Mouse (Mus musculus) spleen, postnatal 36 days (tissue): ENCODE measurements around the gene Trpv1.

ENCODE experiments used
- DNase-seq, 2 experiments: peaks; one replicate each; pipeline ENCODE4 v3.0.0; 2022; ENCODE audit warnings: low spot score in 2 of 2, mixed read lengths in 1 of 2

Trpv1 gene

DNA sequence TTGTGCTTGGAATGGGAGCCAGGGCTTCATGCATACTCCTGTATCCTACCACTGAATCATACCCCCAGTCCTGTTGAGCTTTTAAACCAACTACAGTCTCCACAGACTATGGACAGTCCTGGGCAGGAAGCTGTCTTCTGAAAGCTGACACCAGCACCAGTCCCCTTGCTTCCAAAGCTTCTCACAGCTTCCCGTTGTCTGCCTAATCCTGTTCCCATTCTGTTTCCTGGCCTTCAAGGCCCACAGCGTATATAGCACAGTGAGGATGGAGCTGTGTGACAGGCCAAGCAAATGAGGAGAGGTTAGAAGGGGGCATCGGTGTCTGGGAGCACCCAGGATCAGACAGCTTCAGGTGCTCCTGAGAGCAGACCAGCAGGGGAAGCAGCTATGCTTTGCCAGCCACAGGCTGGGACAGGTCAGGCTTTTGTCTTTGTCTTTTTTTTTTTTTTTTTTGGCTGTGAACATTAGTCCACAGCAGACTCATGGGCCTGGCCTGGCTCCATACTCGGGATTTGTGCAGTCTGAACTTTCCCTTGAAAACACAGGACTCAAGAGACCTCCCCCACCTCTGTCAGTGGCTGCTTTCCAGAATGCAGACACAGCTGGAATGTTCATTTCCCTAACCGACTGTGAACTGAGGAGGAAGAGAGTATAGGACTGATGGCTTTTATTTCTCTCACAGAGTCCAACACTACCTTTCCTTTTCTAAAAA lies 2.1 kb downstream of the Trpv1 start:
- no peak for DNase-seq

GRCm38 (mm10) chr11:73236731-73237130 lies 2.6 kb downstream of the Trpv1 start:
- DNase-seq = no peak

DNA sequence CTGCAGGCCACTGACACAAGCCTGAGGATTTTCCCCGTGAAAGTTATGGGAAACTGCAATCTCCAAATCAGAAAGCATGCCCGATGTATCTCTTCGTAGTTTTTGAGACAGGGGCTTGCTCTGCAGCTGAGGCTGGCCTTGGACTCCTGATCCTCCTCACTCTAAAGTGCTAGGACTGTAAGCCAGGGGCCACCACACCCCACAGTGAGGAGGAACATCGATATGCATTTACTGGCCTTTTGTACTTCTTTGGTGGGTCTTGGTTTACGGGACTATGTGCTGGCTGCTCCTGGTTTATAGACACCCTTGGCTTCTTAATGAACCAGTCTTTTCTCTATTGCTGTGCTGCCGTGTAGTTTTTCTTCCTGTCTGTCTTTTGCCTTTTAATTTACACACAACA lies 8.1 kb downstream of the Trpv1 start:
- no peak for DNase-seq

- no peak for DNase-seq
Measured at GRCm38 (mm10) chr11:73242777-73243176, 8.7 kb downstream of the Trpv1 start.

- DNase-seq = no peak
Measured at GRCm38 (mm10) chr11:73257362-73257945, 23.4 kb downstream of the Trpv1 start.

DNA sequence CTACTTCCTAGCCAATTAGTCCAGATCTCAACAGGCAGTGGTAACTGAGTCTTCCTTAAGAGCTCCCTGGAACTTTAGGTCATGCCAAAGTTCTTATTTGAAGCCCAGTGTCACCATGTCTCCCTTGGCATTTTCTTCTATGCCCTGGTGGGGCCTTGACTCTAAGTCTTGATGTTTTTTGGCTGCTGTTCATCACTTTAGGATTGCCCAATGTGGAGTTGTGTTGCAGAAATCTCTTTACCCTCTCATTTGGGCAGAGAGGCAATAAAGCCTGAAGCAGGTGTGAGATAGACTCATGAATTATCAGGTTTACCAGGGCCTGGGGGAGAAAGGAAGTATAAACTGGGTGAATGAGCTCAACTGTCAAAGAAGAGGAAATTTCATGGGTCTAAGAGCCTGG lies 24.6 kb downstream of the Trpv1 start:
- DNase-seq = no peak

DNA sequence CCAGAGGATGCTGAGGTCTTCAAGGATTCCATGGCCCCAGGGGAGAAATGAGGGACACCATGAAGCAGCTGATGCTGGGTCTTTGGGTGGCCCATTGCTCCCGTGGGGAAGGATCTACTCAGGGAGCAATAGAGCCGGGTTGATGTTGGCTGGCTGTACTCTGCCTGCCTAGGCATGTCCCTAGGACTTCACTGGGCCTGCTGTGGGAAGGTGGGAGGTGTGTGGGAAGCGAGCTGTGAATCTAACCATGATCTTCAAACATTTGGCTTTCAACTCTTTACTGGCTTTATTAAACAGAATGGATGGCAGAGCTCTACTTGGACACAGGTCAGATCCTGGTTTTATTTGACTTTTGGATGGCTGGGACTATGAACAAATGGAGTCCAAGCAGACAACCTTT lies 26.4 kb downstream of the Trpv1 start:
- DNase-seq = no peak

GRCm38 (mm10) chr11:73261385-73261784 lies 27.3 kb downstream of the Trpv1 start:
- no peak for DNase-seq

- DNase-seq = no peak
Measured at GRCm38 (mm10) chr11:73267267-73267666, 33.2 kb downstream of the Trpv1 start, which contains the start of gene Trpv3. Gene Trpv3 (plus strand): TSS chr11:73267388.

DNA sequence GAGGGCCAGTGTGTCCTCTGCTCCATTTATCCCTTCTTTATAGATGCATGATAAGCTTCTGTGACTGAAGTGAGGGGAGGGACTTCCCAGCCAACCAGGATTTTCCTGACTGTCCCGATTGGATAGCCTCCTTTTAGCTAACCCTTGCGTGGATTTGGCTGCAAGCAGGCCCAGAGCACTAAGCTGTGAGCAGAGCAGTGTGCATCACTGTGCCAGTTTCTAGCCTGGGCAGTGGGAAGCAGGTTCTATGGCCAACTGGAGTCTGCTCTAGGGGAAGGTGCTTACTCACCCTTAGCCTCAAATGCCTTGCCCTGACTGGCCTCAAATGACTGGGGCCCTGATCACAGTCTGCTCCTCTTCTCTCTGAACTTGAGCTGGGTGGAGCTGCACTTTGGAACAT lies 40.7 kb downstream of the Trpv1 start:
- no peak for DNase-seq

- no peak for DNase-seq
Measured at GRCm38 (mm10) chr11:73280710-73281109, 46.6 kb downstream of the Trpv1 start.

DNA sequence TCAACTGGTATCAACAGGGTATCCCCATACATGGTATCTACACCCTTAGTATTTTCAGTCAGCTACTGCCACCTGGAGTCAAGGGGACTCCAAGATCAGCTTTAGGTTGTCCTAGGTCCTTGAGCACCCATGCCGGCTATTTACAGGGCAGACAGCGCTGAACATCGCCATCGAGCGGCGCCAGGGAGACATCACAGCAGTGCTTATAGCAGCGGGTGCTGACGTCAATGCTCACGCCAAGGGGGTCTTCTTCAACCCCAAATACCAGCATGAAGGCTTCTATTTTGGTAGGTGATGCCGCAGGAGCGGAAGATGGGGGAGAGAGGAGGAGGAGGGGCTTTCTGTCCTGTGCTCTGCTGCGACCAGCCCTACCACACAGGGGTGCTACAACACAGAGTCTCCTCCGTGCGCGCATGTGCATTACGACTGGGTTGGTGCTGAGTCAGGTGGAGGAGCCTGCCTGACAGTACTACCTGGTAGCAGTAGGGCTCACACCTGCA lies 47.5 kb downstream of the Trpv1 start:
- DNase-seq = no peak

DNA sequence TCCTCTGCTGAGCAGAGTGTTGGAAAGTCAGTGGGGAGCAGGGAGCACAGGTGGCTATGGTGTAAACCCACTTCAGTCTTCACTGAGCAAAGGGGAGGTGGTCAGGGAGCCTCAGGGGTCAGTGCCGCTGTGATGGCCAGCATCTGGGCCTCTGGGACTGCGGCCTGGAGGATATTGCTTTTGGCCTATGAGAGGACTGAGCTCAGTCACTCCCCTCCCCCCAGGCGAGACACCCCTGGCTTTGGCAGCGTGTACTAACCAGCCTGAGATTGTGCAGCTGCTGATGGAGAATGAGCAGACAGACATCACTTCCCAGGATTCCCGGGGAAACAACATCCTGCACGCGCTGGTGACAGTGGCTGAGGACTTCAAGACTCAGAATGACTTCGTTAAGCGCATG lies 49.3 kb downstream of the Trpv1 start:
- DNase-seq = no peak

- DNase-seq = no peak
Measured at GRCm38 (mm10) chr11:73283926-73284325, 49.8 kb downstream of the Trpv1 start.

GRCm38 (mm10) chr11:73284351-73284750 lies 50.3 kb downstream of the Trpv1 start:
- DNase-seq = no peak

GRCm38 (mm10) chr11:73289621-73290020 lies 55.5 kb downstream of the Trpv1 start:
- DNase-seq = no peak

- DNase-seq = no peak
Measured at GRCm38 (mm10) chr11:73303123-73303522, 69.0 kb downstream of the Trpv1 start.
